ENCODE assay signal across 20 mouse cellular contexts in the genomic region with DNA sequence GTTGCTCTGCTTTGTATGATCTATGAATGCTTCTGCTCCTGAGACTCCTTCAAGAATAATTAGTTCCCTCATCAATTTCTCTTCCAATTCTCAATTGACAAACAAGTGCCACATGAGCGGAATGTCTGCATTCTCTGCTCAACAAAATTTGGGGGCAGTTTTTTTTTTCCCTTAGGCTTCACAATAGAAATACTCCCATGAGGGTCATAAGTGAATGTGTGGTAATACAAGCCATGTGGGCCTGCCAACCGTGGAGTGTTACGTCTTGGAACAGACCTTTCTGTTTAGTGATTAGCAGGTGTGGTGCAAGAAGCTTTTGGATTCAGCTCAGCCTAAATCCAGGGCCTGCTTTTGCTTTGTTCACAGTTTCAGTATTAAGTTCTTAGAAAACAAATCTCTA.
DNase-seq lines count a peak whose midpoint lies in the region; ATAC-seq and TF ChIP-seq lines count a peak whose summit lies in the region.
"Had no signal": no experiment of that assay in that cellular context is flagged by ENCODE, and none has a peak within 500 bp of the region (broad histone marks: within the 10 kb centered on the region; RNA-seq: fewer than 3 reads in every experiment).

No protein-coding gene starts in this region.

- H3K4me3 ChIP-seq in gastrocnemius, adult 2 months: no peak overlapping the region
- H3K4me3 ChIP-seq: heart, adult 2 months; liver, embryonic 13.5 days; lung, embryonic 15.5 days; megakaryocyte, embryonic 14.5 days had no signal

- intact Hi-C loops in gastrocnemius, adult 2 months (cut with DNase I): no loop called here

- TF ChIP-seq CTCF in gastrocnemius, adult 2 months (IDR thresholded peaks at IDR 0.05): no peak

- no peak for ATAC-seq in megakaryocyte-erythroid progenitor cell, adult 5-6 weeks (replicated peaks; ENCODE audit: low FRiP score, low TSS enrichment, poor library complexity, severe bottlenecking)
- ATAC-seq: activated CD4-positive, CD25-positive, alpha-beta regulatory T cell, adult 4 months; forebrain, embryonic 16.5 days; inflammation-experienced regulatory T-cells, adult 6 months; Patski had no signal

- peak; percentile 44 for DNase-seq in gastrocnemius, adult 2 months
- DNase-seq in gastrocnemius, postnatal 10 days: no peak
- DNase-seq in embryo, embryonic 9.5 days (ENCODE audit: extremely low spot score): peak; percentile 6
- DNase-seq in gastrocnemius, postnatal 25 days: peak; percentile 16
- peak; percentile 59 for DNase-seq in skeletal muscle tissue, adult 2 months (ENCODE audit: low read depth, low spot score)
- no peak for DNase-seq in layer of hippocampus, postnatal 36 days
- DNase-seq: cerebellum, adult 2 months; kidney, adult 8-10 months; kidney, postnatal 36 days; liver, embryonic 13.5 days; spleen, adult 18-20 months; thymus, adult 2 months had no signal

- H3K27ac ChIP-seq in gastrocnemius, adult 2 months: no peak overlapping the region
- H3K27ac ChIP-seq: heart, adult 2 months; liver, embryonic 13.5 days; lung, embryonic 15.5 days had no signal

Comparison
In these comparisons a context has a peak if more than half of its experiments do, and no peak if none do; other contexts are left out.
1. DNase-seq: peak in gastrocnemius, adult 2 months (single experiment), embryo, embryonic 9.5 days (single experiment), gastrocnemius, postnatal 25 days (single experiment) and skeletal muscle tissue, adult 2 months (single experiment); none in gastrocnemius, postnatal 10 days (single experiment) and layer of hippocampus, postnatal 36 days (0 of 2).